Mouse (Mus musculus): ENCODE data around the gene Dpyd. TPM values are rescaled to one million over a fixed set of nuclear protein-coding genes. Genes with fewer than 3 reads are reported as not detected.
A peak's percentile ranks its signal among the peaks of the same experiment; 100 is the strongest.

Dpyd gene
- polyA plus RNA-seq (2014; fragmentation: Nextera tagmentation; extraction: Ambion mirVana): 10.7 and 11.4 TPM in 2 replicates

DNA sequence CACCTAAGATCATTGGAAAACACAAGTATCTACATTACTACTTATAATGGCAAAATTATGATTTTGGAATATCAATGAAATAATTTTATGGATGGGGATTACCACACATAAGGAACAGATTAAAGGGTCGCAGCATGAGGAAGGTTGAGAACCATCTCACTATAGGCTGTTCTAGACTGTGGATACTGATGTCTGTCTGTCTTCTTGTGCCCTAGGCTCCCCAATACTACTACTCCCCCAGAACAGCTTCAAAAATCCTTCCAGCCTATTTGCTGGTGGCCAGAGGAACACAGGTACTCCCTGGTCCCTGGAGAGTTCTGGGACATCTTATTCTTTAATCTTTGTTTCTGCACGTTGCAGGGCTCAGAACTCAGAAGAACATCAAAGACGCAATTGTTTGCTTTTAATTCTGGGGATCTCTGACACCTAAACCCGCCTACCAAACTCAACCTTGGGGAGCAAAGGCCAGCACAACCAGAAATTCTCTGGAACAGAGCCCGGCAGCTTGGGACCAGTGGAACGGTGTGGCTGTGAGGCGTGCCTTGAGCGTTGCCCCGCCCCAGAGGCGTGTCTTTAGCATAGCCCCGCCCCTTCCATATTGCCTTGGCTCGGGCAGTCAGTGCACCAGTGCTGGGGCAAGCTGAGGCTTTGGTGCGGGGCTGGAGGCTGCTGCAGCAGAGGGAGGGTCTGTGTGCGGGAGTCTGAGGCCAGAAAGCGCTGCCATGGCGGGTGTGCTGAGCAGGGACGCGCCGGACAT, at the start of gene Dpyd:
Gene Dpyd, plus strand, starts transcription at position 576 of the 757 bp plus-strand sequence.
- H3K27me3 ChIP-seq (replicated peaks; ENCODE audit: control insufficient read depth, insufficient read depth, low read length): no peaks in the 10 kb centered on the region
- no peaks in the 10 kb centered on the region for H3K36me3 ChIP-seq (ENCODE audit: control insufficient read depth, insufficient read depth, low read length)
- peak within 1 kb of the TSS; percentile 88 for H3K4me2 ChIP-seq (ENCODE audit: low read length)
- peak within 1 kb of the TSS; percentile 61 for H3K4me3 ChIP-seq (ENCODE audit: low read depth, low read length)
- H3K9me3 ChIP-seq (ENCODE audit: control insufficient read depth, low read length): no peaks in the 10 kb centered on the region
- 5% methylated on average over 19 of the region's 19 CpGs for WGBS
- peak; percentile 94 for DNase-seq (ENCODE audit: low spot score)
- peak; percentile 100 for ATAC-seq (replicated peaks; ENCODE audit: low FRiP score, low TSS enrichment, low read depth)
- H3K4me1 ChIP-seq (replicated peaks; ENCODE audit: control insufficient read depth, insufficient read depth, low read length): no peaks in the 10 kb centered on the region
- peak within 1 kb of the TSS; percentile 58 for H3K9ac ChIP-seq (ENCODE audit: low read length)
- no peak within 1 kb of the TSS for H3K27ac ChIP-seq (ENCODE audit: low read depth)

DNA sequence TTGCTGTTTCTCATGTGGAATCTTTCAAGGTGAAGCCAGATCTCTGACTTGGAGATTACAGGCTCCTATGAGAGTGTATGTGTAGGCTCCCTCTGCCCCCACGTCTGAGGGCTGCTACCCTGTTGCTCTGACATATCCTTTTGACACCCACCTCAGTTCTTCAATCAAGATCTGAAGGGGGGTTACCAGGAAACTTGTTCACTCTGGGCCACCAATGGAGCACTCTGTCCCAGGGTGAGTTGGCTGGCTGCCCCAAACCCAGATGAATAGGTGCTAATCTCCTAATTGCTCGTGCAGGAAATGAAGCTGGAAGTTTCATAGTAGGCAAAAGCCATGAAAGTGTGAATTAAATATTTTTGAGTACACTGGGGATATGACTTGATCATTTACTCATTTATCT, 24.3 kb upstream of the Dpyd start:
- Histone ChIP-seq H3K4me2 (ENCODE audit: low read length) (no peak overlapping the region), H3K4me3 (ENCODE audit: low read depth, low read length) (no peak overlapping the region), H3K27me3 (replicated peaks; ENCODE audit: control insufficient read depth, insufficient read depth, low read length) (no peaks in the 10 kb centered on the region), H3K36me3 (ENCODE audit: control insufficient read depth, insufficient read depth, low read length) (no peaks in the 10 kb centered on the region), H3K9ac (ENCODE audit: low read length) (no peak overlapping the region), H3K27ac (ENCODE audit: low read depth) (no peak overlapping the region), H3K4me1 (replicated peaks; ENCODE audit: control insufficient read depth, insufficient read depth, low read length) (no peaks in the 10 kb centered on the region), H3K9me3 (ENCODE audit: control insufficient read depth, low read length) (no peaks in the 10 kb centered on the region)
- 55% methylated on average over 2 of the region's 2 CpGs for WGBS
- ATAC-seq (replicated peaks; ENCODE audit: low FRiP score, low TSS enrichment, low read depth) (no peak), DNase-seq (ENCODE audit: low spot score) (no peak)

DNA sequence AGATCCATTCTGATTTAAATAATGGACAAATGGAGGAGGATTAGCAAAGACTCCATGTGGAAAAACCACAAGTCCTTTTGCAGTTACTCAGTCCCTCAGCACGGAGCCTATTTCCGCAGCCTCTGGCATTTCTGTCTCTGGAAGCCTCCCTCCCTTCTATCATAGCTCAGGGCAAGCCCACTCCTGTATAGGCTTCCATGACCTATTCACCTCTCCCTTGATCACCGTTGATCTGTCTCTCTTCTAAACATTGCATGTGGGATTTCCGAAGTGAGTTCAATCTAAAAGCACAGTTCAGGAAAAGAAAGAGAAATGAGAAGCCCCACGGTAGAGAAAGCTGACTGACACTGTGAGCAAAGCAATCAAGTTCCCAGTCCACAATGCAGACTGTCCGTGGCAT, 20.2 kb upstream of the Dpyd start:
- no peaks in the 10 kb centered on the region for H3K4me1 ChIP-seq (replicated peaks; ENCODE audit: control insufficient read depth, insufficient read depth, low read length)
- WGBS: 47% methylated on average over 6 of the region's 6 CpGs
- H3K9me3 ChIP-seq (ENCODE audit: control insufficient read depth, low read length): no peaks in the 10 kb centered on the region
- DNase-seq (ENCODE audit: low spot score) (no peak), ATAC-seq (replicated peaks; ENCODE audit: low FRiP score, low TSS enrichment, low read depth) (no peak)
- no peaks in the 10 kb centered on the region for H3K36me3 ChIP-seq (ENCODE audit: control insufficient read depth, insufficient read depth, low read length)
- no peak overlapping the region for H3K4me3 ChIP-seq (ENCODE audit: low read depth, low read length)
- no peak overlapping the region for H3K9ac ChIP-seq (ENCODE audit: low read length)
- no peak overlapping the region for H3K4me2 ChIP-seq (ENCODE audit: low read length)
- H3K27me3 ChIP-seq (replicated peaks; ENCODE audit: control insufficient read depth, insufficient read depth, low read length): no peaks in the 10 kb centered on the region
- no peak overlapping the region for H3K27ac ChIP-seq (ENCODE audit: low read depth)

DNA sequence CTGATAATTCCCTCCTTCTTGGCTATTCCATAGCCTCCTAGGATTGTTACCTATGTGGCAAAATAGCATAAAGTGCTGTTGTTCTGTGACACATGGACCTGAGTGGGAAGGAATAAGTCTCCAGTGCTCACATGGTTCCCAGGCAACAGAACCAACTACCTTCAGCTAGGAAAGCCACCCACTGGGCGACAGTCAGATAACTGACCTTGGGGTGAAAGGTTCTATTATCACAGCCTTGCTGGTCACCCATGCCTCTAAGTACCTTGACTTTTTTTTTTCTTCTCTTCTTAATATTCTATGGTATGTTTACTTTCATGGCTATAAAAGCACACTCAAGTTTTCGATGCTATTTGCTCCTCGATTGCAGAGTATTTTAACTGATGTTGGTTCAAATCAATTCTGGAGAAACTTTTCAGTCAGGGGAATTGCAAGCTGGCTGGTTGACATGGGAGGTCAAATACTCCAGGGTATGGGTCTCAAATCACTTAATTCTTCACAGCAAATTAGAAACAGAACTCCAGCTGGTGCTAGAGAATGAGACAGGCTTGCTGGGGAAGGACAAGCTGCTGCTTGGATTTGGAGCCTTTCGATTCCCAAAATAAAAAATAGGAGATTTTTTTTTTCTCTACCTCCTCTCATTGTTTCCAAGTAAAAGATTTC, 14.2 kb upstream of the Dpyd start:
- no peak for DNase-seq (ENCODE audit: low spot score)
- no peak overlapping the region for H3K4me3 ChIP-seq (ENCODE audit: low read depth, low read length)
- no peak overlapping the region for H3K4me2 ChIP-seq (ENCODE audit: low read length)
- no peaks in the 10 kb centered on the region for H3K4me1 ChIP-seq (replicated peaks; ENCODE audit: control insufficient read depth, insufficient read depth, low read length)
- no peak overlapping the region for H3K9ac ChIP-seq (ENCODE audit: low read length)
- H3K27me3 ChIP-seq (replicated peaks; ENCODE audit: control insufficient read depth, insufficient read depth, low read length): no peaks in the 10 kb centered on the region
- H3K36me3 ChIP-seq (ENCODE audit: control insufficient read depth, insufficient read depth, low read length): no peaks in the 10 kb centered on the region
- no peaks in the 10 kb centered on the region for H3K9me3 ChIP-seq (ENCODE audit: control insufficient read depth, low read length)
- ATAC-seq (replicated peaks; ENCODE audit: low FRiP score, low TSS enrichment, low read depth): no peak
- no peak overlapping the region for H3K27ac ChIP-seq (ENCODE audit: low read depth)
- 59% methylated on average over 4 of the region's 4 CpGs for WGBS

DNA sequence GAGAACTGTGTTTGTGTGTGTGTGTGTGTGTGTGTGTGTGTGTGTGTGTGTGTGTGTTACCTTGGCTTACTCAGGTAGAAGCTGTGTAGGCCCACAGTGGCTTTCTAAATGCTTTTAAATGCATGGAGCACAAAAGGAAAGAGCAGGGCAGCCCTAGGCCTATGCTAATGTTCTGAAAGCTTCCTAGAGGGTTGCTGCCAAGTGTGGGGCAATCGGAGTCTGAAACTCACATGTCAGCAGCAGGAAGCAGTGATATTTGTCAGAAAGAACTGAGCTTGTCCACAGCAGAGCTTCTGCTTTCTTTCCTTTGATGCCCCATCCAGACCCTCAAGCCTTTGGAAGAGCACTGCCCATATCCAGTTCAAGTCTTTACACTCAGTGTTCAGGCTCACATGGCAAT, 4.3 kb upstream of the Dpyd start:
- 65% methylated on average over 1 of the region's 1 CpGs for WGBS
- Histone ChIP-seq H3K4me3 (ENCODE audit: low read depth, low read length) (no peak overlapping the region), H3K36me3 (ENCODE audit: control insufficient read depth, insufficient read depth, low read length) (no peaks in the 10 kb centered on the region), H3K27ac (ENCODE audit: low read depth) (no peak overlapping the region), H3K9me3 (ENCODE audit: control insufficient read depth, low read length) (no peaks in the 10 kb centered on the region), H3K4me2 (ENCODE audit: low read length) (no peak overlapping the region), H3K9ac (ENCODE audit: low read length) (no peak overlapping the region), H3K4me1 (replicated peaks; ENCODE audit: control insufficient read depth, insufficient read depth, low read length) (no peaks in the 10 kb centered on the region), H3K27me3 (replicated peaks; ENCODE audit: control insufficient read depth, insufficient read depth, low read length) (no peaks in the 10 kb centered on the region)
- DNase-seq (ENCODE audit: low spot score) (no peak), ATAC-seq (replicated peaks; ENCODE audit: low FRiP score, low TSS enrichment, low read depth) (no peak)

DNA sequence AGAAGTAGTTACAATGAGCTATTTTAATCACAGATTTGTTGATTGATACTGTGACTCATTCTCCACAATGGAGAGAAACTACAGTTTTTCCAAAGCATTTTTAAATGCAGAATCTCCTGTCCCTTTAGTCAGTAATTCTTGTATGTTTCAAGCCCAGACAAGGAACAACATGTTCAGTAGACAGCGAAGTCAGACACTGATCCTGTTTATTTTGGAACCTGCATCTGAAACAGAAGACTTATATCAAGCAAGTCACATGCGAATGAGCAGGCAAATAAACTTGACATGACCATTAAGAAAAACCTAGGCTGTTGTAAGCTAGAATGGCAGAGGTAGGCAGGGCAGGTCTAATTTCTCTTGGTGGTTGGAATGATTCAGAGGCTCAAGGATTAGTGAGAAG, 2.0 kb upstream of the Dpyd start:
- Histone ChIP-seq H3K4me3 (ENCODE audit: low read depth, low read length) (no peak overlapping the region), H3K9ac (ENCODE audit: low read length) (no peak overlapping the region), H3K4me2 (ENCODE audit: low read length) (no peak overlapping the region), H3K9me3 (ENCODE audit: control insufficient read depth, low read length) (no peaks in the 10 kb centered on the region), H3K4me1 (replicated peaks; ENCODE audit: control insufficient read depth, insufficient read depth, low read length) (no peaks in the 10 kb centered on the region), H3K27me3 (replicated peaks; ENCODE audit: control insufficient read depth, insufficient read depth, low read length) (no peaks in the 10 kb centered on the region), H3K27ac (ENCODE audit: low read depth) (no peak overlapping the region), H3K36me3 (ENCODE audit: control insufficient read depth, insufficient read depth, low read length) (no peaks in the 10 kb centered on the region)
- no peak for DNase-seq (ENCODE audit: low spot score)
- ATAC-seq (replicated peaks; ENCODE audit: low FRiP score, low TSS enrichment, low read depth): no peak
- 71% methylated on average over 2 of the region's 2 CpGs for WGBS

DNA sequence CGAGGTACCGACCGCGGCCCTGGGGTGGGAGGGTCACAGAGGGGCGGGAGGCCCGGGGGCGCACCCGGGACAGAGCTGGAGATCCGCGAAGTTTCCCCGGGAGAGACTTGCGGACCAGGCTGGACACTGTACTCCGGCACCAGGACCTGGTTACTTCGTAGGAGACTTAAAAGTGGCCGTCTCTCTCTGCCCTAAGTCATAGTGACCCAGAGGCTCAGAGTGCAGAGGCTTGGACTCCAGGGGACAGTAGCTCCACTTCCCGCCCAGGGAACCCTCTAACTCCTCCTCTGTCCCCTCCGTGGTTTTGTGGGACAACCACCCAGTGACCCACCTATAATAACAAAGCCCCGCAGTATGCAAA, 362 bp downstream of the Dpyd start:
- Histone ChIP-seq H3K36me3 (ENCODE audit: control insufficient read depth, insufficient read depth, low read length) (no peaks in the 10 kb centered on the region), H3K27me3 (replicated peaks; ENCODE audit: control insufficient read depth, insufficient read depth, low read length) (no peaks in the 10 kb centered on the region), H3K9me3 (ENCODE audit: control insufficient read depth, low read length) (no peaks in the 10 kb centered on the region), H3K27ac (ENCODE audit: low read depth) (no peak overlapping the region), H3K9ac (ENCODE audit: low read length) (peak overlapping the region; percentile 58), H3K4me1 (replicated peaks; ENCODE audit: control insufficient read depth, insufficient read depth, low read length) (no peaks in the 10 kb centered on the region), H3K4me2 (ENCODE audit: low read length) (peak overlapping the region; percentile 88), H3K4me3 (ENCODE audit: low read depth, low read length) (peak overlapping the region; percentile 61)
- 0% methylated on average over 18 of the region's 18 CpGs for WGBS
- DNase-seq (ENCODE audit: low spot score) (no peak), ATAC-seq (replicated peaks; ENCODE audit: low FRiP score, low TSS enrichment, low read depth) (no peak; the same call in 1 of the 2 replicates)

DNA sequence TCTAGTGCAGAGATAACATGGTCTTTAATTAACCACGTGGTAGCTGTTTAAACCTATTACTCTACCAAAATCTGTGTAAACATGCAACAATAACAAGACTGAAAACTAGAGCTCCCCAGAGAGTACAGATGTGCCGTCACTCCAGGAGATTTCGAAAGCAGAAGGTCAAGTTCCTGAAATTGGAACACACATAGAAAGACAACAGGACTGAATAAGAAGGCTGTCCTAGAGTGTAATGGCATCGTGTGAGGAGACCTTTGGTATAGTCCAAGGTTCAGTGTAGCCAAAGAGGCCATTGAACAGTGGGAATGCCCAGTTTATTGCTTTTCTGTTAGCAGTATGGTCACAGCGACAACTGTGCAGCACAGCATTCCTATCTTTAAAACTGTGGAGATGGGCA, 4.8 kb downstream of the Dpyd start:
- no peaks in the 10 kb centered on the region for H3K4me1 ChIP-seq (replicated peaks; ENCODE audit: control insufficient read depth, insufficient read depth, low read length)
- no peak overlapping the region for H3K4me3 ChIP-seq (ENCODE audit: low read depth, low read length)
- H3K9me3 ChIP-seq (ENCODE audit: control insufficient read depth, low read length): no peaks in the 10 kb centered on the region
- H3K9ac ChIP-seq (ENCODE audit: low read length): no peak overlapping the region
- no peak overlapping the region for H3K27ac ChIP-seq (ENCODE audit: low read depth)
- H3K4me2 ChIP-seq (ENCODE audit: low read length): no peak overlapping the region
- no peaks in the 10 kb centered on the region for H3K27me3 ChIP-seq (replicated peaks; ENCODE audit: control insufficient read depth, insufficient read depth, low read length)
- DNase-seq (ENCODE audit: low spot score) (no peak), ATAC-seq (replicated peaks; ENCODE audit: low FRiP score, low TSS enrichment, low read depth) (no peak)
- no peaks in the 10 kb centered on the region for H3K36me3 ChIP-seq (ENCODE audit: control insufficient read depth, insufficient read depth, low read length)
- WGBS: 65% methylated on average over 5 of the region's 5 CpGs

DNA sequence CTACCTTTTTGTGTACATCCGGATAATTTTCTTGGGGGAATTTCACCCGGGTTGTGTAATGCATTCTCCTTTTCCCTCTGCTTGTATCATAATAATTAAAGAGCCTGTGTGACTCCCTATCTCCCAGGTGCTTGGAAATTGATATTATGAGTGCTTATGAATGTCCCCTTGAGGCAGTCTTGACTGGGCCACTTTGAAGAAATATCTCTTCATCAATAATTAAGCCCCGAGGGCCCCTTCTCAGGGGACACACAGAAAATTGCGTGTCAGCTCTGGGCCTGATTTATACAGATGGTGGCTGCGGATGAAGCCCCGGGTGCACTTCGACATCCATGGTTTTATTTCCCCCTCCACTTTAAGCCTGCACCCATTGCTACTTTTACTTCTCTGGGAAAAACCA, 8.3 kb downstream of the Dpyd start:
- Histone ChIP-seq H3K4me1 (replicated peaks; ENCODE audit: control insufficient read depth, insufficient read depth, low read length) (no peaks in the 10 kb centered on the region), H3K4me3 (ENCODE audit: low read depth, low read length) (no peak overlapping the region), H3K9me3 (ENCODE audit: control insufficient read depth, low read length) (no peaks in the 10 kb centered on the region), H3K36me3 (ENCODE audit: control insufficient read depth, insufficient read depth, low read length) (no peaks in the 10 kb centered on the region), H3K4me2 (ENCODE audit: low read length) (no peak overlapping the region), H3K27ac (ENCODE audit: low read depth) (no peak overlapping the region), H3K9ac (ENCODE audit: low read length) (no peak overlapping the region), H3K27me3 (replicated peaks; ENCODE audit: control insufficient read depth, insufficient read depth, low read length) (no peaks in the 10 kb centered on the region)
- WGBS: 85% methylated on average over 7 of the region's 7 CpGs
- DNase-seq (ENCODE audit: low spot score) (no peak), ATAC-seq (replicated peaks; ENCODE audit: low FRiP score, low TSS enrichment, low read depth) (no peak)

All from intestine, embryonic 14.5 days (tissue).